Mouse (Mus musculus): Measurements from ENCODE around the gene Tsku. TPM values are rescaled to one million over a fixed set of nuclear protein-coding genes. Genes with fewer than 3 reads are reported as not detected.
A peak's percentile ranks its signal among the peaks of the same experiment; 100 is the strongest.

Tsku gene
- total and polyA plus RNA-seq, 3 experiments = 2.2 to 5.9 (median 2.5) TPM

DNA sequence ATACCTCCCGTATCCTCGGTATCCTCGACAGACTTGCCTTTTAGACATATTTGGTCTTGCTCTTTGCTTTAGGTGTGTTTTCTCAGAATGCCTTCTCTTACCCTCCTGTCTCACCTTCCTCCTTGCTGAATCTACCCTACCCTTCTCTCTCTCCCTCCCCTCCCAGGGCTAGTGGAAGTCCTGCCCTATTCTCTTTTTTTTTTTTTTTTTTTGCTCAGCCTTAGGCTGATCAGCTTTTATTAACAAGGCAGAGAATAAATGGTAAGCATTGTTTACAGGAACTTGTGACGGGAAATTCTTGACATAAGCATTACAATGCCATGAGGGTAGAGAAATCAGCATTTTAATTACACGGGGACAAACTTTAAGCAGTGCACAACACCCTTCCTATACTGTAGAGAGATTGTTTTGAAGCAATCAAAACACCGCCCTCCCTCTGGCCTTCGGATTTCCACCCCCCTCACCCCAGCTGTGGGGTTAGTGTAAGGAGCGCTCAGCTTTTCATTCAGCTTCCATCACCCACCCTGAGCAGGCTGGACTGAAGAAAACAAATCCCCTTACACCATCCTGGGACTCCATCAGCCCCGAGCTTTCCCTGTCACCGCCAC, 8.7 kb upstream of the Tsku start:
- H3K9ac ChIP-seq (ENCODE audit: low read depth, low read length) = no peak overlapping the region

GRCm38 (mm10) chr7:98361662-98362061, 534 bp upstream of the Tsku start:
- H3K9ac ChIP-seq (ENCODE audit: low read depth, low read length) = peak overlapping the region; percentile 63
- H3K79me2 ChIP-seq (replicated peaks; ENCODE audit: control insufficient read depth, insufficient read depth, low read length) = no peaks in the 10 kb centered on the region
- H3K36me3 ChIP-seq (ENCODE audit: control insufficient read depth, insufficient read depth, low read length) = no peaks in the 10 kb centered on the region
- peaks cover 6% of the 10 kb centered on the region; the same call in 1 of the 2 replicates for H3K4me1 ChIP-seq (ENCODE audit: control insufficient read depth, insufficient read depth, low read length)
- intact Hi-C loops (cut with DNase I) = no loop called here
- TF ChIP-seq EP300 (IDR thresholded peaks at IDR 0.05; ENCODE audit: insufficient read depth, low read depth, low read length) (no peak), POLR2A (IDR thresholded peaks at IDR 0.05; ENCODE audit: insufficient read depth, low read depth, low read length) (no peak), CTCF (IDR thresholded peaks at IDR 0.05) (no peak)
- no peak overlapping the region for H3K4me3 ChIP-seq
- WGBS = 27% methylated on average over 2 of the region's 2 CpGs
- peak overlapping the region; percentile 45 for H3K27ac ChIP-seq
- DNase-seq = no peak
- no peaks in the 10 kb centered on the region for H3K27me3 ChIP-seq (ENCODE audit: control insufficient read depth, insufficient read depth, low read length)

More for the DNA sequence above, 8.7 kb upstream of the Tsku start:
- intact Hi-C loops (cut with DNase I) = no loop called here
- H3K36me3 ChIP-seq (ENCODE audit: control insufficient read depth, insufficient read depth, low read length) = no peaks in the 10 kb centered on the region
- no peak overlapping the region for H3K27ac ChIP-seq
- TF ChIP-seq CTCF (IDR thresholded peaks at IDR 0.05) (no peak), POLR2A (IDR thresholded peaks at IDR 0.05; ENCODE audit: insufficient read depth, low read depth, low read length) (no peak), EP300 (IDR thresholded peaks at IDR 0.05; ENCODE audit: insufficient read depth, low read depth, low read length) (no peak)
- no peaks in the 10 kb centered on the region for H3K79me2 ChIP-seq (replicated peaks; ENCODE audit: control insufficient read depth, insufficient read depth, low read length)
- H3K4me3 ChIP-seq = no peak overlapping the region
- DNase-seq = no peak
- WGBS = 74% methylated on average over 10 of the region's 10 CpGs
- H3K4me1 ChIP-seq (ENCODE audit: control insufficient read depth, insufficient read depth, low read length) = no peaks in the 10 kb centered on the region
- no peaks in the 10 kb centered on the region for H3K27me3 ChIP-seq (ENCODE audit: control insufficient read depth, insufficient read depth, low read length)

DNA sequence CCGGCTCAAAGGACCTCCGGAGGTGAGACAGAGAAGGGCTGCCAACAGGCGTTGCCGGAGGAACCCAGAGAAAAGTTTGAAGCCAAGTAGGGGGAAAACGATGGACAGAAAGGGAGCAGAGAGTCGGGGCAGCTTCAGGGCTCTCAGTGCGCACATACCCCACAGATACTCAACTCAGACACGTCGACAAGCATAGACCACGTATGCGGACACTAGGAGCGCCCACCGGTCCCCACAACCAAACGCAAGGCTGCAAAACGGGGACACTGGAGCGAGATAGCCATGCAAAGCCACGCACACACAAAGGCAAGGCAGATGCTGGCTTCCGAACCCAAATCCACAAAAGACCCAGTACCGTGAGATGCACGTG, 522 bp downstream of the Tsku start:
- Histone ChIP-seq H3K27me3 (ENCODE audit: control insufficient read depth, insufficient read depth, low read length) (no peaks in the 10 kb centered on the region), H3K4me1 (ENCODE audit: control insufficient read depth, insufficient read depth, low read length) (peaks cover 6% of the 10 kb centered on the region; the same call in 1 of the 2 replicates), H3K9ac (ENCODE audit: low read depth, low read length) (peak overlapping the region; percentile 63), H3K27ac (peak overlapping the region; percentile 75), H3K36me3 (ENCODE audit: control insufficient read depth, insufficient read depth, low read length) (no peaks in the 10 kb centered on the region), H3K4me3 (peak overlapping the region; percentile 88), H3K79me2 (replicated peaks; ENCODE audit: control insufficient read depth, insufficient read depth, low read length) (no peaks in the 10 kb centered on the region)
- DNase-seq = no peak
- intact Hi-C loops (cut with DNase I) = no loop called here
- WGBS = under 1% methylated on average over 20 of the region's 20 CpGs
- TF ChIP-seq CTCF (IDR thresholded peaks at IDR 0.05) (no peak), EP300 (IDR thresholded peaks at IDR 0.05; ENCODE audit: insufficient read depth, low read depth, low read length) (no peak), POLR2A (IDR thresholded peaks at IDR 0.05; ENCODE audit: insufficient read depth, low read depth, low read length) (no peak)

DNA sequence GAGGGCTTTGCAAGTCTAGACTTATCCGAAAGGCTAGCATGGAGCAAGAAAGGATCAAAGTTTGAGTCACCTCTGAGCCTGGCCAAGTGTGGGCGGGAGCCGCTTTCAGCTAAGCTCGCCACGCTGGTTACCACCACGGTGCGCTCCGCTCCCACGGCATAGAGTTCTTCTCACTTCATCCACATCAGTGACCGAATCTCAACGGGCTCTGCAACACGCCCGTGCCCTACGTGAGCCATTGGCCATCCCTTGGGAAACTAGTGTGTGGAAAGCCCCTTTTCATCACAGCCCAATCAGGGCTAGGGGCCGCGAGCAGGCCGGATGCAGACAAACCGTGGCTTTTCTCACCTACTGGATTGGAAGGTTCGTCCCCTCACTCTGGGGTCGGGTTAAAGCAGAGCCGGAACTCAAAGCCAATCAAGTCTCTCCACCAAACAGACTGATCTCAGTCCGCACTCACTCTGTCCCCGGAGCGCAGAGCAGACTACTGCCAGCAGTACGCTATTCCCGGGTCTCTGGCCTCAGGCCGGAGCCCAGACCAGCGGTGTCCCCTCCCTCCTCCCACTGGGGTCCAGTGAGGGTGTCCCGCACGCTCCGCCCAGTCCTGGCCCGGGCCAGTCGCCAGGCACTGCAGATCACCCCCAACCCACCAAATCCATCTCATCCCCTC, 1.0 kb downstream of the Tsku start:
- Histone ChIP-seq H3K36me3 (ENCODE audit: control insufficient read depth, insufficient read depth, low read length) (no peaks in the 10 kb centered on the region), H3K4me3 (peak overlapping the region; percentile 88), H3K27ac (peak overlapping the region; percentile 75), H3K9ac (ENCODE audit: low read depth, low read length) (peak overlapping the region; percentile 63), H3K27me3 (ENCODE audit: control insufficient read depth, insufficient read depth, low read length) (no peaks in the 10 kb centered on the region), H3K4me1 (ENCODE audit: control insufficient read depth, insufficient read depth, low read length) (peaks cover 6% of the 10 kb centered on the region; the same call in 1 of the 2 replicates), H3K79me2 (replicated peaks; ENCODE audit: control insufficient read depth, insufficient read depth, low read length) (no peaks in the 10 kb centered on the region)
- peak; percentile 60 to 68 for DNase-seq
- intact Hi-C loops (cut with DNase I) = loop anchor here (10.0 kb wide), 1 partner anchor 225 kb away; no protein-coding TSS in a partner anchor
- WGBS = 6% methylated on average over 33 of the region's 33 CpGs
- TF ChIP-seq CTCF (IDR thresholded peaks at IDR 0.05) = no peak
- no peak for TF ChIP-seq EP300 (IDR thresholded peaks at IDR 0.05; ENCODE audit: insufficient read depth, low read depth, low read length)
- no peak for TF ChIP-seq POLR2A (IDR thresholded peaks at IDR 0.05; ENCODE audit: insufficient read depth, low read depth, low read length)

GRCm38 (mm10) chr7:98358016-98358415, 3.1 kb downstream of the Tsku start:
- WGBS = 90% methylated on average over 1 of the region's 1 CpGs
- Histone ChIP-seq H3K36me3 (ENCODE audit: control insufficient read depth, insufficient read depth, low read length) (no peaks in the 10 kb centered on the region), H3K4me1 (ENCODE audit: control insufficient read depth, insufficient read depth, low read length) (peaks cover 6% of the 10 kb centered on the region; the same call in 1 of the 2 replicates), H3K27ac (no peak overlapping the region), H3K79me2 (replicated peaks; ENCODE audit: control insufficient read depth, insufficient read depth, low read length) (no peaks in the 10 kb centered on the region), H3K4me3 (no peak overlapping the region), H3K9ac (ENCODE audit: low read depth, low read length) (no peak overlapping the region), H3K27me3 (ENCODE audit: control insufficient read depth, insufficient read depth, low read length) (no peaks in the 10 kb centered on the region)
- DNase-seq = no peak
- intact Hi-C loops (cut with DNase I) = loop anchor here (10.0 kb wide), 1 partner anchor 227 kb away; no protein-coding TSS in a partner anchor
- TF ChIP-seq EP300 (IDR thresholded peaks at IDR 0.05; ENCODE audit: insufficient read depth, low read depth, low read length) = no peak
- TF ChIP-seq CTCF (IDR thresholded peaks at IDR 0.05) = no peak
- TF ChIP-seq POLR2A (IDR thresholded peaks at IDR 0.05; ENCODE audit: insufficient read depth, low read depth, low read length) = no peak

GRCm38 (mm10) chr7:98357324-98357723, 3.8 kb downstream of the Tsku start:
- TF ChIP-seq POLR2A (IDR thresholded peaks at IDR 0.05; ENCODE audit: insufficient read depth, low read depth, low read length) (no peak), EP300 (IDR thresholded peaks at IDR 0.05; ENCODE audit: insufficient read depth, low read depth, low read length) (no peak), CTCF (IDR thresholded peaks at IDR 0.05) (no peak)
- H3K27ac ChIP-seq = no peak overlapping the region
- no peaks in the 10 kb centered on the region for H3K36me3 ChIP-seq (ENCODE audit: control insufficient read depth, insufficient read depth, low read length)
- no peaks in the 10 kb centered on the region for H3K79me2 ChIP-seq (replicated peaks; ENCODE audit: control insufficient read depth, insufficient read depth, low read length)
- no peaks in the 10 kb centered on the region for H3K27me3 ChIP-seq (ENCODE audit: control insufficient read depth, insufficient read depth, low read length)
- 89% methylated on average over 5 of the region's 5 CpGs for WGBS
- DNase-seq = no peak
- H3K4me1 ChIP-seq (ENCODE audit: control insufficient read depth, insufficient read depth, low read length) = peaks cover 6% of the 10 kb centered on the region; the same call in 1 of the 2 replicates
- intact Hi-C loops (cut with DNase I) = loop anchor here (10.0 kb wide), 1 partner anchor 227 kb away; no protein-coding TSS in a partner anchor
- no peak overlapping the region for H3K9ac ChIP-seq (ENCODE audit: low read depth, low read length)
- H3K4me3 ChIP-seq = no peak overlapping the region
